Mouse (Mus musculus) bone marrow macrophage, adult 2 months (primary cell): ENCODE measurements at regions not wholly inside any gene's neighbourhood (a gene's known extent, or its start where the extent isn't known, plus 50 kb on each side); places are given as distances from the start of the nearest gene placed in this dataset.

Experiments used
- CTCF ChIP-seq: IDR thresholded peaks from 2 replicates; pipeline ENCODE4 v1.5.1; 2012; ENCODE audit warnings: low read depth, mild to moderate bottlenecking, low read length, moderate library complexity
- POLR2A ChIP-seq: IDR thresholded peaks from 2 replicates; pipeline ENCODE4 v1.6.1; 2012; ENCODE audit warnings: mild to moderate bottlenecking, low read depth, low read length, borderline replicate concordance

DNA sequence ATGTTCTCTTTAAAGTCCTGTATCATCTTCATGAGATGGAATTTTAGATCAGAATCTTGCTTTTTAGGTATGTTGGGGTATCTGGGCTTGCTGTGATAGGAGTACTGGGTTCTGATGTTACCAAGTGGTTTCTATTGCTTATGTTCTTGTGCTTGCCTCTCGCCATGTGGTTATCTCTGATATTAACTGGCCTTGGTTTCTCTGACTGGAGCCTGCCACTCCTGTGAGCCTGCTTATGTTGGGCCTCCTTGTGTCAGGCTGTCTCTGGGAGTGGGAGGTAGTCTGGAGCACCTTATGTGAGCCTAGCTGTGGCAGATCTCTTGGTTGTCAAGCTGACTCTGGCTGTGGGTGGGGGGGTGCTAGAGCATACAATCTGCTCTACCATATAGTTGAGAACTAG, 302.9 kb upstream of the Tusc1 start:
- TF ChIP-seq CTCF (no peak), POLR2A (no peak)
